Mouse (Mus musculus): ENCODE data around the gene Cpne9. TPM values are rescaled to one million over a fixed set of nuclear protein-coding genes. Genes with fewer than 3 reads are reported as not detected.

Cpne9 gene
- polyA plus RNA-seq, 1 experiment from 2014 or later = not detected

- ATAC-seq (ENCODE audit: low read depth) = no peak
- Histone ChIP-seq H3K4me1 (replicated peaks) (no peaks in the 10 kb centered on the region), H3K4me2 (no peak overlapping the region), H3K4me3 (replicated peaks) (no peak overlapping the region), H3K9me3 (replicated peaks) (no peaks in the 10 kb centered on the region), H3K36me3 (no peaks in the 10 kb centered on the region), H3K27me3 (peaks cover 6% of the 10 kb centered on the region; the same call in 1 of the 2 replicates), H3K27ac (no peak overlapping the region), H3K9ac (no peak overlapping the region)
- DNase-seq = no peak
- WGBS (ENCODE audit: insufficient replicate concordance) = 58% methylated on average over 6 of the region's 6 CpGs
Measured at GRCm38 (mm10) chr6:113290346-113290745, 8.2 kb downstream of the Cpne9 start.

- WGBS (ENCODE audit: insufficient replicate concordance) = 53% methylated on average over 5 of the region's 5 CpGs
- ATAC-seq (ENCODE audit: low read depth) = no peak
- H3K27me3 ChIP-seq = peaks cover 3% of the 10 kb centered on the region; the same call in 1 of the 2 replicates
- no peak for DNase-seq
- H3K36me3 ChIP-seq = no peaks in the 10 kb centered on the region
- no peak overlapping the region for H3K9ac ChIP-seq
- no peak overlapping the region for H3K4me3 ChIP-seq (replicated peaks)
- no peak overlapping the region for H3K4me2 ChIP-seq
- no peak overlapping the region for H3K27ac ChIP-seq
- peaks cover 7% of the 10 kb centered on the region; the same call in 1 of the 2 replicates for H3K4me1 ChIP-seq (replicated peaks)
- H3K9me3 ChIP-seq (replicated peaks) = no peaks in the 10 kb centered on the region
Measured at GRCm38 (mm10) chr6:113292938-113293337, 10.8 kb downstream of the Cpne9 start.

- WGBS (ENCODE audit: insufficient replicate concordance) = 64% methylated on average over 2 of the region's 2 CpGs
- H3K4me1 ChIP-seq (replicated peaks) = peaks cover 7% of the 10 kb centered on the region; the same call in 1 of the 2 replicates
- H3K9ac ChIP-seq = no peak overlapping the region
- H3K27ac ChIP-seq = no peak overlapping the region
- no peak overlapping the region for H3K4me3 ChIP-seq (replicated peaks)
- DNase-seq = no peak
- H3K9me3 ChIP-seq (replicated peaks) = no peaks in the 10 kb centered on the region
- H3K27me3 ChIP-seq = peaks cover 3% of the 10 kb centered on the region; the same call in 1 of the 2 replicates
- ATAC-seq (ENCODE audit: low read depth) = no peak
- H3K4me2 ChIP-seq = no peak overlapping the region
- H3K36me3 ChIP-seq = no peaks in the 10 kb centered on the region
Measured at GRCm38 (mm10) chr6:113296046-113296445, 13.9 kb downstream of the Cpne9 start.

GRCm38 (mm10) chr6:113296639-113297038, 14.5 kb downstream of the Cpne9 start:
- H3K9me3 ChIP-seq (replicated peaks) = no peaks in the 10 kb centered on the region
- 36% methylated on average over 4 of the region's 4 CpGs for WGBS (ENCODE audit: insufficient replicate concordance)
- peaks cover 7% of the 10 kb centered on the region; the same call in 1 of the 2 replicates for H3K4me1 ChIP-seq (replicated peaks)
- H3K9ac ChIP-seq = no peak overlapping the region
- H3K36me3 ChIP-seq = no peaks in the 10 kb centered on the region
- H3K4me3 ChIP-seq (replicated peaks) = no peak overlapping the region
- no peak overlapping the region for H3K27ac ChIP-seq
- DNase-seq (no peak), ATAC-seq (ENCODE audit: low read depth) (no peak)
- H3K27me3 ChIP-seq = peaks cover 3% of the 10 kb centered on the region; the same call in 1 of the 2 replicates
- H3K4me2 ChIP-seq = no peak overlapping the region

GRCm38 (mm10) chr6:113301350-113301749, 19.2 kb downstream of the Cpne9 start:
- H3K9me3 ChIP-seq (replicated peaks) = no peaks in the 10 kb centered on the region
- H3K9ac ChIP-seq = no peak overlapping the region
- H3K4me1 ChIP-seq (replicated peaks) = peaks cover 12% of the 10 kb centered on the region
- no peak overlapping the region for H3K4me2 ChIP-seq
- H3K36me3 ChIP-seq = no peaks in the 10 kb centered on the region
- no peaks in the 10 kb centered on the region for H3K27me3 ChIP-seq
- ATAC-seq (ENCODE audit: low read depth) (no peak), DNase-seq (no peak)
- no peak overlapping the region for H3K4me3 ChIP-seq (replicated peaks)
- WGBS (ENCODE audit: insufficient replicate concordance) = 62% methylated on average over 5 of the region's 5 CpGs
- no peak overlapping the region for H3K27ac ChIP-seq

GRCm38 (mm10) chr6:113302258-113302657, 20.2 kb downstream of the Cpne9 start:
- Histone ChIP-seq H3K9ac (no peak overlapping the region), H3K36me3 (no peaks in the 10 kb centered on the region), H3K27ac (no peak overlapping the region), H3K4me1 (replicated peaks) (peaks cover 9% of the 10 kb centered on the region), H3K27me3 (no peaks in the 10 kb centered on the region), H3K9me3 (replicated peaks) (no peaks in the 10 kb centered on the region), H3K4me2 (no peak overlapping the region), H3K4me3 (replicated peaks) (no peak overlapping the region)
- ATAC-seq (ENCODE audit: low read depth) (no peak), DNase-seq (no peak)
- 14% methylated on average over 3 of the region's 3 CpGs for WGBS (ENCODE audit: insufficient replicate concordance)

- H3K4me2 ChIP-seq = peak overlapping the region; percentile 96
- peak overlapping the region; percentile 99 for H3K4me3 ChIP-seq (replicated peaks)
- H3K9me3 ChIP-seq (replicated peaks) = no peaks in the 10 kb centered on the region
- H3K4me1 ChIP-seq (replicated peaks) = peaks cover 30% of the 10 kb centered on the region
- DNase-seq = peak; percentile 100
- H3K27ac ChIP-seq = peak overlapping the region; percentile 95
- H3K36me3 ChIP-seq = peaks cover 17% of the 10 kb centered on the region
- peak overlapping the region; percentile 97 for H3K9ac ChIP-seq
- under 1% methylated on average over 50 of the region's 50 CpGs for WGBS (ENCODE audit: insufficient replicate concordance)
- ATAC-seq (ENCODE audit: low read depth) = peak; percentile 96
- H3K27me3 ChIP-seq = no peaks in the 10 kb centered on the region
Measured at GRCm38 (mm10) chr6:113306322-113306985, 24.3 kb downstream of the Cpne9 start.

GRCm38 (mm10) chr6:113306986-113307349, 24.9 kb downstream of the Cpne9 start, which contains the start of gene Brpf1:
Gene Brpf1 (plus strand): TSS chr6:113307137.
- peak within 1 kb of the TSS; percentile 99 for H3K4me3 ChIP-seq (replicated peaks)
- peak; percentile 32 for ATAC-seq (ENCODE audit: low read depth)
- no peaks in the 10 kb centered on the region for H3K27me3 ChIP-seq
- WGBS (ENCODE audit: insufficient replicate concordance) = under 1% methylated on average over 32 of the region's 32 CpGs
- H3K9me3 ChIP-seq (replicated peaks) = no peaks in the 10 kb centered on the region
- peak within 1 kb of the TSS; percentile 96 for H3K4me2 ChIP-seq
- H3K4me1 ChIP-seq (replicated peaks) = peaks cover 30% of the 10 kb centered on the region
- no peak for DNase-seq
- H3K9ac ChIP-seq = peak within 1 kb of the TSS; percentile 97
- peak within 1 kb of the TSS; percentile 95 for H3K27ac ChIP-seq
- peaks cover 17% of the 10 kb centered on the region for H3K36me3 ChIP-seq

- H3K4me1 ChIP-seq (replicated peaks) = peaks cover 30% of the 10 kb centered on the region
- H3K4me2 ChIP-seq = peak overlapping the region; percentile 96
- H3K9ac ChIP-seq = peak overlapping the region; percentile 97
- ATAC-seq (ENCODE audit: low read depth) = no peak
- no peaks in the 10 kb centered on the region for H3K27me3 ChIP-seq
- peak; percentile 43 for DNase-seq
- no peaks in the 10 kb centered on the region for H3K9me3 ChIP-seq (replicated peaks)
- 1% methylated on average over 34 of the region's 34 CpGs for WGBS (ENCODE audit: insufficient replicate concordance)
- peaks cover 24% of the 10 kb centered on the region for H3K36me3 ChIP-seq
- peak overlapping the region; percentile 95 for H3K27ac ChIP-seq
- H3K4me3 ChIP-seq (replicated peaks) = peak overlapping the region; percentile 99
Measured at GRCm38 (mm10) chr6:113307481-113308121, 25.5 kb downstream of the Cpne9 start.

GRCm38 (mm10) chr6:113308141-113308540, 26.0 kb downstream of the Cpne9 start:
- no peaks in the 10 kb centered on the region for H3K27me3 ChIP-seq
- H3K4me1 ChIP-seq (replicated peaks) = peaks cover 30% of the 10 kb centered on the region
- no peaks in the 10 kb centered on the region for H3K9me3 ChIP-seq (replicated peaks)
- ATAC-seq (ENCODE audit: low read depth) (no peak), DNase-seq (no peak)
- peak overlapping the region; percentile 96 for H3K4me2 ChIP-seq
- 20% methylated on average over 5 of the region's 5 CpGs for WGBS (ENCODE audit: insufficient replicate concordance)
- H3K9ac ChIP-seq = peak overlapping the region; percentile 97
- H3K36me3 ChIP-seq = peaks cover 29% of the 10 kb centered on the region
- peak overlapping the region; percentile 95; the same call in 1 of the 2 replicates for H3K27ac ChIP-seq
- H3K4me3 ChIP-seq (replicated peaks) = peak overlapping the region; percentile 99

GRCm38 (mm10) chr6:113315972-113316371, 33.9 kb downstream of the Cpne9 start:
- Histone ChIP-seq H3K27ac (no peak overlapping the region), H3K4me2 (no peak overlapping the region), H3K36me3 (peaks cover 93% of the 10 kb centered on the region), H3K9ac (no peak overlapping the region), H3K27me3 (no peaks in the 10 kb centered on the region), H3K4me1 (replicated peaks) (no peaks in the 10 kb centered on the region), H3K9me3 (replicated peaks) (no peaks in the 10 kb centered on the region), H3K4me3 (replicated peaks) (no peak overlapping the region)
- WGBS (ENCODE audit: insufficient replicate concordance) = 86% methylated on average over 3 of the region's 3 CpGs
- DNase-seq (no peak), ATAC-seq (ENCODE audit: low read depth) (no peak)
